Mouse (Mus musculus) telencephalon, adult 2 months (tissue): ENCODE data around the gene Slfnl1.

Experiments
- DNase-seq: peaks from one replicate; pipeline ENCODE4 v3.0.0-alpha.2; 2011; ENCODE audit warnings: low read depth, low spot score

The Slfnl1 gene

GRCm38 (mm10) chr4:120581711-120582110 lies 49.7 kb downstream of the Slfnl1 start:
- no peak for DNase-seq
